Mouse (Mus musculus): ENCODE results near the gene Cdh1. TPM values are rescaled to one million over a fixed set of nuclear protein-coding genes. Genes with fewer than 3 reads are reported as not detected.
"Not testable (repeated sequence)": the region's sequence is repeated elsewhere in the genome, so short reads cannot be mapped to it uniquely, and the experiment has no call there.

Cdh1 gene
- 1 to 10 TPM; 1.9 to 2.9 (median 2.3) TPM for total RNA-seq (2022)

GRCm38 (mm10) chr8:106603131-106603819 is at the start of gene Cdh1:
Gene Cdh1 (plus strand): TSS chr8:106603351.
- DNase-seq (ENCODE audit: low spot score in 2 of 2) = no peak

GRCm38 (mm10) chr8:106554011-106554410 is 49.1 kb upstream of the Cdh1 start:
- no peak for DNase-seq (ENCODE audit: low spot score in 2 of 2)

DNA sequence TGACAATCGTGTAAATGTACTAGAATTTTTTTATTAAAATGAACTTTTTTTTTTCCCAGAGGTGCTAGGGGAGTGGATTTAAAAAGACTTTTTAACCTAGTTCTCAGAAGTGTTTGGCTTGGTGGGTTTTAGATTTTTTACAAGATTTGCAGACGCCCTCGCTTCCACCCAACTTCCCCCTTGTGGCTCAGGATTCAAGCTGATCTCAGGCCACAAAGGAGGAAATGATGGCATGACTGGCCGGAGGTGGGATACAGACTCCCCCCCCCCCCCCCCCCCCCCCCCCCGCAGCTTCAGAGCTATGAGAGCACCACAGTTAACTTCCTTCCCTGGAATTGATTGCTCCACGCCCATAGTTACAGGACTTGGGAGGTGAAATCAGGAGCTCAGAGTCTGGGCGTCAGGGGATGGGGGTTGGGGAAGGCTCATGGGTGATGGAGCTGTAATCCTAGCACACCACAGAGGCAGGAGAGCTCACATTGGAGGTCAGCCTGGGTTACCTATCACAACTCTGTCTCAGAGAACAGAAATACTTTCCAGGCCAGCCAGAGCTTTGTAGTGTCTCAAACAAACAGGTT is 47.0 kb upstream of the Cdh1 start:
- DNase-seq (ENCODE audit: low spot score in 2 of 2) = no peak

GRCm38 (mm10) chr8:106559844-106560243 is 43.3 kb upstream of the Cdh1 start:
- DNase-seq (ENCODE audit: low spot score in 2 of 2) = no peak

GRCm38 (mm10) chr8:106561097-106561865 is 41.9 kb upstream of the Cdh1 start:
- peak in 1 of 2 experiments; percentile 6 for DNase-seq (ENCODE audit: low spot score in 2 of 2)

DNA sequence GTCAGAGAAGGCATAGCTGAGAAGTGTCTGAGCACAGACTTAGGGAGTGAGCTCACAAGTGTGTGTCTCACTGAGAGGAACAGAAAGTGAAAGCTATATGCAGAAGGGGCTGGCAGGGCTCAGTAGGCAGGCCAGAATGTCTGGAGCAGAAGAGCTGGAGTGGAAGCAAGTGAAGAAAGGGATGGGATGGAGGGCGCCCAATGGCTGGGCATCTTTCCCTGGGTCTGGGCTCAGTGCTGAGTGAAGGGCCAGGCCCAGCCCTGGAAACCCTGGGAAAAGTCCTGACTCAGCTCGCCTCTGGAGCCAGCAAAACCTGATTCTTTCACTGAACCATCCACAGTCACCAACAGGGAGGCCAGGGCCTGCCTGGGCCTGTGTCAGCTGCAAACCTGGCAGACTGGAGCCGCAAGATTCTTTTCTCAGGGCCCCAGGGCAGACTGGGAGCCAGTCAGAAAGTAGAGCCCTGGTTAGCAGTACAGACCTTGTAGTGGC is 39.4 kb upstream of the Cdh1 start:
- no peak for DNase-seq (ENCODE audit: low spot score in 2 of 2)

DNA sequence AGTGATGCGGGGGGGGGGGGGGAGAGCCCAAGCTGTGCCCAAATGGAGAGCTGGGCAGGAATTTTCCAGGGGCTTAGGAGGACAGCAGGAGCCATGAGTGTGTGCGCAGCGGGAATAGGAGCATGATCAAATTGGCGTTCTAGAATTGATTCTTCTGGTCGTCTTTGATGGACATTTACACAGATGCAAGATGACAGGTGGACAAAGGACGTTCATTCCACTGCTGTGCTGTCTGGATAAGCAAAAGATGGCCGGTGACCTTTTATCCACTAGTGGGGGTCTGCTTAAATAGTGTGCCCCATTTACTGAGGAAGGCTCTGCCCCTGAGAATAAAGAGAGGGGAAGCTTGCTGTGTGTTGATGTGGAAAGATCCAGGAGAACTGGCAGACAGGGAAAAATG is 34.1 kb upstream of the Cdh1 start:
- no peak for DNase-seq (ENCODE audit: low spot score in 2 of 2)

- DNase-seq (ENCODE audit: low spot score in 2 of 2) = no peak
Measured at GRCm38 (mm10) chr8:106570386-106570785, 32.8 kb upstream of the Cdh1 start.

GRCm38 (mm10) chr8:106571551-106572172 is 31.5 kb upstream of the Cdh1 start:
- DNase-seq (ENCODE audit: low spot score in 2 of 2) = no peak

GRCm38 (mm10) chr8:106572175-106572574 is 31.0 kb upstream of the Cdh1 start:
- not testable (repeated sequence) for DNase-seq (ENCODE audit: low spot score in 2 of 2)

- not testable (repeated sequence) for DNase-seq (ENCODE audit: low spot score in 2 of 2)
Measured at GRCm38 (mm10) chr8:106573168-106573567, 30.0 kb upstream of the Cdh1 start, which contains the start of gene Gm10073. Gene Gm10073 (minus strand): TSS chr8:106573461.

- DNase-seq (ENCODE audit: low spot score in 2 of 2) = no peak
Measured at GRCm38 (mm10) chr8:106574283-106574682, 28.9 kb upstream of the Cdh1 start.

- no peak for DNase-seq (ENCODE audit: low spot score in 2 of 2)
Measured at GRCm38 (mm10) chr8:106576849-106577555, 26.1 kb upstream of the Cdh1 start.

- no peak for DNase-seq (ENCODE audit: low spot score in 2 of 2)
Measured at GRCm38 (mm10) chr8:106579510-106579909, 23.6 kb upstream of the Cdh1 start.

DNA sequence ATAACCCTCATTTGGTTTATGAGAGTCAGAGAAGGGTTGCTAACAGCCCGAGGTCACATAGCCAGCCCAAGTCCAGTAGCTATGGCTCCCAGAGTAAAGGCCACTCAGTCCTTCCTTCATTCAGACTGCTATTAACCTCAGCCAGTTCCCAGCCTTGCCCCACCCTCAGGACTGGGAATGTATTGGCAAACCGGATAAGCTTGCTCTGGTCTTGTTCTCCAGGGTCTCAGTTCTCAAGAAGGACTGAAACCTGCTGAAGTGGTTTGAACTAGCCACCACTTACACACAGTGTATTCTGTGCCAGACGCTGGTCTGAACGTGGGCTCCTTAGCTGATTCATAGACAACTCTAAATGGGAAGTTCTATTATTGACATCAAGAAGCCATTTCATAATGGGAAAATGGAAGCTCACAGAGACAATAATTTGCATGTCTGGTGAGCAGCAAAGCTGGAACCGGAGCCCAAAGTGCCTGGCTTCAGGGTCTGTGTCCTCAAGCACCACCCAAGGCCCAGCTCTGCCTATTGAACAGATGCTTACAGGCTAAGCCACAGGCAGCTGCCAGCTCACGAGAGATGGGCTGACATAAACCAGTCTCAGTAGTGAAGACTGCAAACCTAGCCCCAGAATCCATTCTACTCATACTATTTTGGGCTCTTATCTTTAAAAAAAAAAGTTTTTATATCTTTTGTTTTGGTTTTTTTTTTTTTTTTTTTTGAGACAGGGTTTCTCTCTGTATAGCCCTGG is 21.6 kb upstream of the Cdh1 start:
- DNase-seq (ENCODE audit: low spot score in 2 of 2) = no peak

DNA sequence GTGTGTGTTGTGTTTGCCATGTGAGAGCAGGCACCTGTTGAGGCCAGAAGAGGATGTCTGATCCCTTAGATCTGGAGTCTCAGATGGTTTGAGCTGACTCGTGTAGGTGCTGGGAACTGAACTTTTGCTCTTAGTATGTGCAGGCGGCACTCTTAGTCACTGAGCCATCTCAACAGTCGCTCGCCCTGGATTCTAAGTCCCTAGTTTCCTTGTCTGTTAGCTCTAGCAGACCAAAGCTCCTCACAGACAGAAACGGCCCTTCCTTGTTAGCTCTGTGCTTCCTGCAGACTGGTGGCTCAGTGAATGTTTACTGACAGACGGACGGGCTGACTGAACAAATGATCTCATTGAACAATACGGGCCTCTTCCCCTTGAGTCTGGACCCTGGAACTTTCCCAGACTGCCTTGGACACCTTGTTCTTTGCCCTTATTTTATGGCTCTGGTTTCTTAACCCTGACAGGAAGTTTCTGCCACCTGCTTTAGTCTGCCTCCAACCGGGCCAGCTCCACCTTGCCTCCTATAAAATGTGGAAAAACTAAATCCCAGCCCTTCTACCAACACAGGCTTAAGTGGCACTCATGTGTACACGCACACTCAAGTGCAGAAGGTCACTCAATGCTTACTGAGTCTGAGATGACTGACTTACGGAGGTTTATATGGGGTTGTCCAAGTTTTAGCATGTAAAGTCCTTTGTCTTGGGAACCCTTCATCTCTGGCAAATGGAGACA is 18.0 kb upstream of the Cdh1 start:
- no peak for DNase-seq (ENCODE audit: low spot score in 2 of 2)

DNA sequence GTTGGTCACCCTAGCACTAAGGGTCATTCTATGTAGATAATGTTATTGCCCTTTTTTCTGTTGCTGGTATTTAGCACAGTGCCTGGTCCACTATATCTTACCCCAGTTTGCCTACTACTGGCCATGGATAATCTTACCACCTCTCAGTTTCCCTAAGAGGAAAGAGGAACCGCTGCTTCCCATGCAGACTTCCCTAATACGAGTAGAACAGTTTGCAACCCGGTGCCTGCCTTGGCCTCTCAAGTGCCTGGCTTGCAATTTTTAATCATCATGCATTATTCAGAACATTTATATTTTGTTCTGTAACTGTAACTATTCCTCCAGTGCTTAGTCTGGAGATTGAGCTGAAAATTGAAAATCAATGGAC is 17.5 kb upstream of the Cdh1 start:
- DNase-seq (ENCODE audit: low spot score in 2 of 2) = no peak

- no peak for DNase-seq (ENCODE audit: low spot score in 2 of 2)
Measured at GRCm38 (mm10) chr8:106586896-106587295, 16.3 kb upstream of the Cdh1 start.

Measured in left cerebral cortex, adult 8-10 months (tissue).